Mouse (Mus musculus) megakaryocyte, adult 5-6 weeks (primary cell): Measurements from ENCODE around the gene Vav1. TPM values are rescaled to one million over a fixed set of nuclear protein-coding genes. Genes with fewer than 3 reads are reported as not detected.

Source experiments
- ATAC-seq: 2 replicates; pipeline ENCODE4 v1.8.0; 2016; ENCODE audit warnings: mild to moderate bottlenecking, inconsistent platforms; ENCODE audit not compliant: poor library complexity, severe bottlenecking
- total RNA-seq, 2 experiments: library from RNA; stranded (forward) in 1 of 2; stranded (reverse) in 1 of 2; fragments of 153-499, 151-499 nt in 1 of 2; fragments of 221-1000, 200-1000 nt in 1 of 2; gene quantifications; 2 replicates each; pipeline versions ENCODE4 v1.2.3 to v1.2.4; 2015 to 2017

The Vav1 gene
- total RNA-seq, 2 experiments from 2014 or later: 84.7 to 321 TPM

DNA sequence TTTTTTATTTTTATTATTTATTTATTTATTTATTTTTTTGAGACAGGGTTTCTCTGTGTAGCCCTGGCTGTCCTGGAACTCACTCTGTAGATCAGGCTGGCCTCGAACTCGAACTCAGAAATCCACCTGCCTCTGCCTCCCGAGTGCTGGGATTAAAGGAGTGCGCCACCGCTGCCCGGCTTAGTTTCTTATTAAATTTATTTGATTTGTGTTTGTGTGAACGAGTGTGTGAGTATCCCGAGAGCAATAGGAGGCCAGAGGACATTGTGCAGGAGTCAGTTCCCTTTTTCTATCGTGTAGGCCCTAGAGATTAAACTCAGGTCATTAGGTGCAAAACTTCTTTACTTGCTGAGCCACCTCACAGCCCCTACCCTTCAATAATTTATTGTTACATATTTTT, 56.3 kb downstream of the Vav1 start:
- ATAC-seq: 0 out of 2 replicates have a peak, but pooled peaks have one; percentile 31

DNA sequence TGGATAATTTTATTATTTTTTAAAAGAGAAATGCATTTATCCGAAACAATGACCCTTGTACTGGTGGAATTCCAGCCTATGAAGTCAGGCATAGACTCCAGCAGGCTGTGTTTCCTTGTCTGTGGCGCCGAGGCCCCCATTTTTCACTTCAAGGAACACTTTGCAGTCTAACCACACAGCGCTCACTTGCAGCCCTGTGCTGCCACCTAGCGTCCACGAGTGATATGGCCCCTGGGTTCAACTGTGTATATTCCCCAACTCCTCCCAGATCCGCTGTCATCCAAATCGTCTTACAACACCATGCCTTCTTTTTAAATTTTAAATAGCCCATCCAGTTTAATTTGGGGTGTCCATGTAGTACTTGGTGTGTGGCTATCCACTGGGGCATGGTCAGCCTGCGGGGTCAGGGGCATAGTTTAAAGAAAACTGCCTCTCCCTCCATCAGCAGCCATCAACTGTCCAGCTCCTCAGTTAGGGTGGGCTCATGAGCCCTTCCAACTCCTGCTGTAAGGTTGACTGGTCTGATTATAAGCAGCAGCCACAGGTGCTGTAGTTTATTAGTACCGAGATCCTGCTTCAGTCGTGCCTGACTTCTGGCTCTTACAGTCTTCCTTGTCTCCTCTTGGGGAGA, 56.9 kb downstream of the Vav1 start:
- peak; percentile 78 for ATAC-seq

DNA sequence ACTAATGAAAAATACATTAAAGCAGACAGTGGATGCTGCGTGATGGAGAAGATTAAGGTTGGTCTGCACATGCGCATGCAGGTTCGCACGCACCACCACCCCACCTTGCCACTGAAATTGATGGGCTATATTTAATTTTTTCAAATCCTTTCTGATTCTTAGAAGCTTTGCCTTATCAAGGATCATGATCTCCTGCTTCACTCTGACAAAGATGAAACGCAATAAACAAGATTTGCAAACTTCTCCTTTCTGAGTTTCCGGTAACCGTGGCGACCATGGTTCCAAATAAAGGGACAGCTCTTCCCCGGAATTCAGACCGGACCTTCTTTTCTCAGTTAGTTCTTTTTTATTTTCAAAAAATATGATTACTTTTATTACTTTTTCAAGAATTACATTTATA, 59.1 kb downstream of the Vav1 start:
- ATAC-seq: peak; percentile 38; the same call in 1 of the 2 replicates

DNA sequence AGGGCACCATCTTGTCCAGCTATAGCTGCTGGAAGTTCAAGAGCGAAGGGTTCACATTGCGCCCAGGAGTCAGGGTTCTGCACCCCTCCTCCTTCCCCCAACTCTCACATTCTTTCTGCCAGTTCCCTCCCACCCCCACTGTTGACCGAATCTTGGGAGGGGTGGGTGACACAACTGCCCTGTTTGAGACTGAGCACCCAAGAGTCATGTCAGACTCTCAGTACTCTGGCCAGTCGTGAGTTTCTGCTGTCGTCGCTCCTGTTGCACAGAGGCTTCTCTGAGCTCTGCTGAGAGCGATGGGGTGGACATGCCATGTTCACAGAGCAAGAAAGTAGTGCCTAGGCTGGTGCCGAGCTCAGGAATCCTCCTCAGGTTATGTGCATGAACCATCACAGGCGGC, 60.4 kb downstream of the Vav1 start:
- no peak for ATAC-seq

DNA sequence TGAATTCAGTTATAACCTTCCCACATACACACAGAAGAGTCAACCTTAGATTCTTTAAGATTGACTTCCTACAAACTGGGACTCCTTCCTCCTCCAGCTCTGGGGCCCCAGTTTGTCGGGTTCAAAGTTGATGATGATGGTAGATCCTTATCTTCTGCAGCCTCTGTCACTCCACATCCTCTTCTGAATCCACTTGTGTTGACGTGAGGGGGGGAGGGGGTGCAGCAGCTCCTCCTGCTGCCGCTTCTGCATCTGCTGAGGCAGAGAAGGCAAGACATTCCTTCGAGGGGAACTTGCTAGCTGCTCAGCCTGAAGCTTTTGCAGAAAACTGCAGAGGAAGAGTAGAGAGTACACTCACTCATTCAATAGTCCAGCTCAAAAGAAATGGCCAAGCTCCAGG, 62.7 kb downstream of the Vav1 start:
- ATAC-seq: peak; percentile 33

DNA sequence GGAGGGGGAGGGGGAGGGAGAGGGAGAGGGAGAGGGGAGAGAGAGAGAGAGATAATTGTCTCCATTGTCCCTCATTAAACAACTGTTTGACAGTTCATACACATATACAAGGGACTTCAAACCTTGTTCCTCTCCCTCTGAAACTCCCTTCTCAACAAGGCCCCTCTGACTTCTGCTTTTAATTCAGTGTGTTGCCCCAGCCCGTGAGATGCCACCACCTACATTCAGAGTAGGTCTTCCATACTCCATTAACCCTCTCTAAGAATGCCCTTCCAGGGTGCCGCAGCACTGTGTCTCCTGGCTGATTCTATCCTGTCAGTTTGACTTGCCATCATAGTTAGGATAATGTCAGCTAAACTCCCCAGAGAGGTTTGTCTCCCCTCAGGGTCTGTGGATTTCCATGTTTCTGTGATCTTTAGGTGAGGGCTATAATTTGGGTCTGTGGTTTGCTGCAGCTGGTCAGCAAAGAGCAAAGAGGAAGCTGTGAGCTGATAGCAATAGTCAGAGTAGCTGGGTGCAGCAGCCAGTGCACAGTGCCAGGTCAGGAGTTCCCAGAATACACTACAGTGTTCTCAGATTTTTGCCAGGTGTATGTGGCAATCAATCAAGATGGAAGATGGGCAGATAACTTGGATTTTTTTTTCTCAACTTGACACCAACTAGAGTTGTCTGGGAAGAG, 65.3 kb downstream of the Vav1 start:
- ATAC-seq: peak; percentile 64

DNA sequence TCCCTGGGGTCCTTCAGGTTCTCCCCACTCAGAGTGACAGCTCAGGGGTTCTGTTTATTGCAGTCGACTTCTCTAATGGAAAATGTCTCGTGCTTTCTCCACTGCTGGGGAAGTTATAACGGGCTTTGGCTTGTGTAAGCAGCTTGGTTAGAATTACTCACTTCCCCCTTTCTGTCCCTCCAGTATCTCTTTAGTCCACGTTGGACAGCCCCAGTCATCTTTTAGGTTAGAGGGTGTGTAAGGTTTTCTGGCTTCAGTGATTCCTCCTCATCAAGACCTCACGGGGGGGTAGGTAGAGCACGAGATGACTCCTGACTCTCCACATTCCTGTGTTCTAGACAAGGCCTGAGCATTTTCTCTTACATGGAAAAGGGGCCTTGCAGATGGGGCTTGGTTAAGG, 68.1 kb downstream of the Vav1 start:
- peak; percentile 88 for ATAC-seq

DNA sequence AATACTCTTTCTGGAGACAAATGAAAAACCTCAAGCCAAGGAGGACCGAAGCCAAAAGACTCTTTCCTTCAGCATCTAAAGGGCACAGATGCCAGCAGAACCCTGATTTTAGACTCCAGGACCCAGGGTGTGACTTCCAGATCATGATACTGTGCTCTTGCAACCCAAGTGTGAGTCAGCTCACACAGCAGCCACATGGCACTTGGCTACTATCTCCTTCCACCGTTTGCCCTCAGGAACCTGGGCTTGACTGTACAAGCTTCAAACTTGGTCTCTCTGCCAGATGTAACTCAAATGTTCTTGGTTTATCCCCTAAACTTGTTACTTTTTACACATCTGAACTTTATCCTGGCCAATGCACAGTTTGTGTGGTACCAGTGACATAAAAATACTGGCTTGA, 68.9 kb downstream of the Vav1 start:
- no peak for ATAC-seq

DNA sequence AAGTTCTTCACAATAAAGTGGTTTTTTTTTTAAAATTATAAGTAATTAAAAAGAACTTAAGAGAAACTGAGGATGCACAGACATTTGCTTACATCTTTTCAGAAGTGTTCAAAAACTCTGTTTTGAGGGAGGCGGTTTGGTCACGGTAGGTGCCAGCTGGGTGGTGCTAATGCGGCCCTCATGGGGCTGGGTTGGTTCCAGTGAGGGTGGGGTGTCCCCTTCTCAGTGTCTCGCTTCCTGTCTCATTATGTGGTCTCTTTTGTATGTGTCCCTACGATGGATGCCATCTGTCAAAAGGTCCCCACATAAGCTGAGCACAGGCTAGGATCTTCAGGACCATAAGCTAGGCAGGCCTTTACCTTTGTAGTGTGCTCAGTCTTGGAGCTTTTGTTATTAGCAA, 70.2 kb downstream of the Vav1 start:
- ATAC-seq: no peak

DNA sequence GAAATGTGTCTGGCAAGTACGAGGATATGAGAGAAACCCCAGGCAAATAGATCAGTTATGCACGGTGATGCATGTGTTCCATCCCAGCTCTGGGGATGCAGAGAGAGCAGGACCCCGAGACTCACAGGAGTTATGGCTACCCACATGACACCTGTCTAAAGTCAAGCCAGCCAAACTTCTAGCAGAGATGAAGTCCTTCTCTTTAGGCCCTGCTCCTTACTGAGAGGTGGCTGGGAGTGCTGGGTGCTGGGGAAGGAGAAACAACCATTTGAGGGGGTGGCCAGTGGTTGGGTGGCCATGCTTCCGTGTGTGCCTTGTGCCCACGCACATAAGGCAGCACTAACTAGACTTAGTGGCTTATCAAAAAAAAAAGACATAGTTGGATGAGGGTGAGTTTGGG, 71.3 kb downstream of the Vav1 start:
- ATAC-seq: no peak

DNA sequence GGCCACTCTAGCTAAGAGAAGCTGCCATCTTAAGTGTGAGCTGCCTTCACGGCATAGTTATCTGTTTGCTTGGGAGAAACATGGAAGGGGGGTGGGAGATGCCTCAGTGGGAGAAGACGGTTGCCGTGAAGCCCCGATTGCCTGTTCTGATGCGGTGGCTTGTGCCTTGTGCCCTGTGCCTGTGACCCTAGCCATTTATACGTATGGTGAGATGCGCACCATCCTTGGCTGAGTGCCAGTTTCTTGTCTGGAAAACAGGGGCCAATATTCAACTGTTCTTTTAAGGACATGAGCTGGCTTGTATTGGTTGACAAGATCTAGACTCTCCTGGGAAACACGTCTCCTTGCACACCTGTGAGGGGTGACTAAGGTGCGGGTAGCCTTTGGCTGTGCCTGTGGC, 72.2 kb downstream of the Vav1 start:
- ATAC-seq: no peak

DNA sequence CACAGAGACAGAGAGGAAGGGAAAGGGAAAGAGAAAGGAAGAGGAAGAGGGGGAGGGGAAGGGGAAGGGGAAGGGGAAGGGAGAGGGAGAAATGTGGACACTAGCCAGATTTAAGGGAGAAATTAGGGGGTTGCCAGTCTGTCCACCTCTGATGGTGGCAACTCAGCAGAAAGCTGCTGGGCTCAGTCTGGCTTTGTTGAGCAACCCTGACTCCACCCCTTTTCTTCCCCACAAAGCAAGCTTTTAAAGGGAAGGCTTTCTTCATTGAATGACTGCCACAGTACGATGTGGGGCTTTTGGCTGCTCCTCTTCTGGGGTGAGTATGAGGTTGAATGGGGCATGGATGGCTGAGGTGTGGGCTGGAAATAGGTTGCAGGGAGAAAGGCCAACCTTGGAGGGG, 79.5 kb downstream of the Vav1 start, which contains the start of gene Adgre1:
TSS of gene Adgre1 (plus strand) at position 251 of the 400 bp plus-strand sequence.
- ATAC-seq: peak; percentile 92

DNA sequence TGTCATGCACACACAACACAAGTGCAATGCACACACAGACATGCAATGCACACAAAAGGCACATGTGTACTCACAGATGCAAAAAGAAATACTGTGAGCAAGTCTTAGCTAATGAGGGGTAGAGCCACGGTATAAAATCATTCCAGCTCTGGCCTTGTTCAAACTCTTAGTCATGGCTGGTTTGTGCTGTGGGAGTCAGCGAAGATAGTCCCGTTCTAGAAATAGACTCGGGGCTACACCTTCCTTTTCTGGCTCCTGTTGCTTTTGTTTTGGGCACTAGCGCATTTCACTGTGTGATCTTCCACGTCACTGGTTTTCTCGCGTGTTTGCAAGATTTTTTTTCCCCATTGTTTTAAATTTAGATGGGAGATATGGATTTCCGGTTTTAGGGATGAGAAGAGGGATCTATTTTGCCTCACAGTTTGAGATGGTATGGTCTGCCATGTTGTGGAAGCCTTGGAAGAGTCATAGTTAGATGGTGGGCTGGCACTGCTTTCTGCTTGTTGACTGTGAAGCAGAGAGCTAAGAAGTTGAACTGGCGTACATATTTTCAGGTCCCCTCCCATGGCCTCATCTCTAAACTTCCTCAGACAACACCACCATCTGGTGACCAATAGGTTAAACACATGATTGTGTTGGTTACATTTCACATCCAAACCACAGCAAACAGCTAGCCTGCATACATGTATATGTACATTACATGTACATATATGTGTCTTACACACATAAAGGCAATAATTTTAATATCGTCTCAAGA, 80.8 kb downstream of the Vav1 start:
- peak; percentile 69 for ATAC-seq

Other genes starting within 250 kb of the Vav1 start
- gene Khsrp, start 247.6 kb upstream of the Vav1 start, total RNA-seq (2015): 56.0 and 66.5 TPM in 2 replicates
- gene Khsrp, start 247.6 kb upstream of the Vav1 start, total RNA-seq (2017): 43.9 and 57.7 TPM in 2 replicates
- not detected in 2 replicates for gene Slc25a41, start 237.4 kb upstream of the Vav1 start, total RNA-seq (2015)
- gene Slc25a41, start 237.4 kb upstream of the Vav1 start, total RNA-seq (2017): not detected in 2 replicates
- 0.51 TPM in 1 of 2 replicates, not detected in the other for gene Crb3, start 220.0 kb upstream of the Vav1 start, total RNA-seq (2015)
- not detected in 2 replicates for gene Crb3, start 220.0 kb upstream of the Vav1 start, total RNA-seq (2017)
- 4.1 and 5.8 TPM in 2 replicates for gene Slc25a23, start 219.2 kb upstream of the Vav1 start, total RNA-seq (2015)
- gene Slc25a23, start 219.2 kb upstream of the Vav1 start, total RNA-seq (2017): 0.49 and 0.77 TPM in 2 replicates
- gene Dennd1c, start 200.6 kb upstream of the Vav1 start, total RNA-seq (2015): 69.7 and 73.9 TPM in 2 replicates
- gene Dennd1c, start 200.6 kb upstream of the Vav1 start, total RNA-seq (2017): 21.2 and 35.8 TPM in 2 replicates
- 0.13 TPM in 1 of 2 replicates, not detected in the other for gene Tubb4a, start 191.3 kb upstream of the Vav1 start, total RNA-seq (2015)
- 0.11 and 0.41 TPM in 2 replicates for gene Tubb4a, start 191.3 kb upstream of the Vav1 start, total RNA-seq (2017)
- 3.9 and 6.3 TPM in 2 replicates for gene Tnfsf9, start 173.8 kb upstream of the Vav1 start, total RNA-seq (2015)
- 1.5 and 2.2 TPM in 2 replicates for gene Tnfsf9, start 173.8 kb upstream of the Vav1 start, total RNA-seq (2017)
- gene Cd70, start 129.3 kb upstream of the Vav1 start, total RNA-seq (2015): not detected in 2 replicates
- gene Cd70, start 129.3 kb upstream of the Vav1 start, total RNA-seq (2017): not detected in 2 replicates
- gene Tnfsf14, start 84.9 kb upstream of the Vav1 start, total RNA-seq (2015): 5.5 and 6.3 TPM in 2 replicates
- gene Tnfsf14, start 84.9 kb upstream of the Vav1 start, total RNA-seq (2017): 15.6 and 15.7 TPM in 2 replicates
- gene C3, start 51.0 kb upstream of the Vav1 start, total RNA-seq (2015): 699 and 776 TPM in 2 replicates
- 1,145 and 1,156 TPM in 2 replicates for gene C3, start 51.0 kb upstream of the Vav1 start, total RNA-seq (2017)
- gene Gpr108, start 30.7 kb upstream of the Vav1 start, total RNA-seq (2015): 36.6 and 39.1 TPM in 2 replicates
- gene Gpr108, start 30.7 kb upstream of the Vav1 start, total RNA-seq (2017): 36.6 and 37.7 TPM in 2 replicates
- gene Trip10, start 29.6 kb upstream of the Vav1 start, total RNA-seq (2015): 3.6 and 5.4 TPM in 2 replicates
- 9.0 and 9.4 TPM in 2 replicates for gene Trip10, start 29.6 kb upstream of the Vav1 start, total RNA-seq (2017)
- 53.0 and 62.3 TPM in 2 replicates for gene Adgre1, start 79.6 kb downstream of the Vav1 start, total RNA-seq (2015)
- 107 and 116 TPM in 2 replicates for gene Adgre1, start 79.6 kb downstream of the Vav1 start, total RNA-seq (2017)